Mouse (Mus musculus) myocyte (in vitro differentiated cells): ENCODE data around the gene Patz1.

Source experiments
- MYOD1 ChIP-seq, 3 experiments: IDR thresholded peaks; one replicate each; pipeline ENCODE4 v1.6.1; 2011; ENCODE audit warnings: control low read depth in 2 of 3, low read depth in 2 of 3, mild to moderate bottlenecking in 2 of 3, moderate library complexity in 1 of 3; ENCODE audit not compliant: insufficient read length in 2 of 3, control insufficient read depth in 1 of 3
- POLR2A ChIP-seq: IDR thresholded peaks from one replicate; pipeline ENCODE4 v1.6.1; 2011; ENCODE audit warnings: low read depth, mild to moderate bottlenecking, control low read depth, moderate library complexity; ENCODE audit not compliant: insufficient read length

DNA sequence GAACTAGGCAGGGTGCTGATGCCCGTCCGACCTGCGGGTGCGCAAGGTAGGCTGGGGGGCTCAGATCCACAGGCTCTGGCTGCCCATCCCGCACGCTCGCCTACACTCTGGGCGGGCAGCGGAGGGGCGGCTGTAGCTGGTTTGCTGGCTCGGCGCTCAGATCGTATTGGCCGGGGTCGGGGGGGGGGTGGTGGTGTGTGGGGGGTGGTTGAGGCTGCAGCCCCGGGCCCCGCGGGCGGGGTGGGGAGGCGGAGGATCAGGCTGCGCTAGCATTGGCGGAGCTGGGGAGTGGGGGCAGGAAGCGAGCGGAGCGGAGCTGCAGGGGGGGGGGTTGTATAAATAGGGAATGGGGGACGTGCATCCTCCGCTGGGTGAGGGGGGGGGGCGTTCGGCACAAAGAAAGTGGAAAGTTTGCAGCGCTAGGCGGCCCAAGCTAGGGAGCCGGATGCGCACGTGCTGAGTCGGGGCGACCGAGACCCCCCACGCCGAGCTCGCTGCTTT is 678 bp downstream of the Patz1 start:
- TF ChIP-seq MYOD1 (IDR thresholded peaks at IDR 0.05; ENCODE audit: control insufficient read depth in 1 of 3, insufficient read length in 2 of 3, low read depth in 2 of 3), result no peak
- TF ChIP-seq POLR2A, result no peak
